Mouse (Mus musculus): Measurements from ENCODE around the gene Tpst1.
"Not testable (repeated sequence)": the region's sequence is repeated elsewhere in the genome, so short reads cannot be mapped to it uniquely, and the experiment has no call there.

Gene Tpst1

DNA sequence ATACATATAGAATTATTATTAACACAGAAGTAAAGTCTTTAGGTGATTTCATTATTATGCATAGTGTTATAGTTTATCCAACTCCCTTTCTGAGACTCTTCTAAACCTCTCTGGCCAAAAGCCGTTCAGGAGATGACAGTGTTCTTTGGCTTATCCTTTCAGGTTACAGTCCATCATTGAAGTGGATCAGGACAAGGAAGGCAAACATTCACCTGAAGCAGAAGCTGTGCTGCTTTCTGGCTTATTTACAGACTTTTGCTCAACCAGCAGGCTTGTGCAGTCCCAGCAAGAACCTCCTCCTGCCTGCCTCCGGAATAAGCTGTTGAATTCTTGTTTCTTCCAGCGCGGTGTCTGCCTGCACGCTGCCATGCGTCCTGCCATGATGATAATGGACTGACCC lies at the start of gene Tpst1:
TSS of gene Tpst1 (plus strand) at position 301 of the 400 bp plus-strand sequence.
- no peak for DNase-seq (ENCODE audit: low read depth)

DNA sequence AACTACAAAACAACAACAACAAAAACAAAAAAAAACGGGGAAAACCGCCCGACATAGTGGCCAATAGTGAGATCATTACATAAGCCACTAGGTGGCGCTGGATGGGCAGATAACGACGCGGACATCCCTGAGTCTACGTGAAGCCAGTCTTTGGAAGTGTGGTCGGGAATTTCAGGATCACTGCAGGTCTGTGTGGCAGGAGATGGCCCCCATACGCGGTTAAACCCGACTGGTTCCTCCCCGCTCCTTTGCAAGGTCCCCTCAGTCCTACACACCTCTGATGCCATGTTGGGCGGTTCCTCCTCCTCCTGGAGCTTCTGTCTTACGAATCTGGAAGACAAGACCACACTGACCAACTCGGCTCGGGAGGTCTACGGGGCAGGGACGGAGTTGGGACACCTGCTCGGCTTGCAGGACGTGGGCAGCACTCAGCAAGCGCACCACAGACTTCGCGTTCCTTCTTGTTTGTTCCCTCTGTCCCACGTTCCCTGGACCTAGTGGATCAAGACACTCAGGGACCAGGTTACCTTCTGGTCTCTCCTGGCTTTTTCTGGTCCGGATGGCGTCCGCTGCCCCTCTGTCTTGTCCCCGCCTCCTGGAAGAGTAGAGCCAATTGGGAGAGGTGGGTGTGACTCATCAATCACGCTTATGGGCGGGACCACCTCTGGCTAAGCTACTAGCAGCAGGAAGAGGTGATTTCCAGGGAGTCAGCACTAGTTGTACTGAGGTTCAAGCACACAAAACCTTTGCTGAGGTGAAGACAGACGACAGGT lies 49.2 kb upstream of the Tpst1 start:
- DNase-seq (ENCODE audit: low read depth), result peak; percentile 92

DNA sequence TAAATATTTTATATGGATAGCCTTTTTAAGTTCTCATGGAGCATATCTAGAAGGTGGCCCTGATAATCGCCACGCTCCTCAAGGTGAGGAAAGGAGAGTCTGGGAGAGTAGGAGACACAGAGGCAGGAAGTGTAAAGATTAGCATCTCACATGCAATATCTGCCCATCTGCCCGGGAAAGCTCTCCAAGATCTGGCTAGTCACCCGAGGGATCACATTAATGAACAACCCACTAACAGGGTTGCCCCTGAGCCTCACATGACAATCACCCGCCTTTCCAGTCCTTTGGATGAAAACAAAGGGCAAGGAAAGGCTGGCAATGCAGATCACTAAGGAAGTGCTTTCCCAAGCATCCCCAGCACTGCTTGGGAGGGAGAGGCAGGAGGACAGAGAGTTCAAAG lies 46.0 kb upstream of the Tpst1 start:
- no peak for DNase-seq (ENCODE audit: low read depth)

DNA sequence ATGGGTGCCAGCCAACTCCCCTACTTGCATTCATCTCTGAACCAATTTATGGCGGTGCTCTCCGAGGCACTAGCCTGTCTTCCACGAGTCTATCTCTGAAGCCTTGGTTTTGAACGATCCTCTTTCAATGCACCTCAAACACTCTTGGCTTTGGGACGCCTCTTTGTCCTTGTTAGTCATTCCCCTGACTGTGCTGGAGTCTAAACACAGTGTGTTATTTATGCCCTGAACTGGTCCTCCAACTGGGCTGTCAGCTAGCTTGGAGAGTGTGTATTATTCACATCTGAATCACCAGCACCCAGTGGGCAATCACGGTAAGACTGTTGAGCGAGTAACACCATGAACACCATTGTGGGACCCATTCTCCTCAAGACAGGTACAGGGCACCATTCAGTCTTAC lies 45.4 kb upstream of the Tpst1 start:
- DNase-seq (ENCODE audit: low read depth), result no peak

DNA sequence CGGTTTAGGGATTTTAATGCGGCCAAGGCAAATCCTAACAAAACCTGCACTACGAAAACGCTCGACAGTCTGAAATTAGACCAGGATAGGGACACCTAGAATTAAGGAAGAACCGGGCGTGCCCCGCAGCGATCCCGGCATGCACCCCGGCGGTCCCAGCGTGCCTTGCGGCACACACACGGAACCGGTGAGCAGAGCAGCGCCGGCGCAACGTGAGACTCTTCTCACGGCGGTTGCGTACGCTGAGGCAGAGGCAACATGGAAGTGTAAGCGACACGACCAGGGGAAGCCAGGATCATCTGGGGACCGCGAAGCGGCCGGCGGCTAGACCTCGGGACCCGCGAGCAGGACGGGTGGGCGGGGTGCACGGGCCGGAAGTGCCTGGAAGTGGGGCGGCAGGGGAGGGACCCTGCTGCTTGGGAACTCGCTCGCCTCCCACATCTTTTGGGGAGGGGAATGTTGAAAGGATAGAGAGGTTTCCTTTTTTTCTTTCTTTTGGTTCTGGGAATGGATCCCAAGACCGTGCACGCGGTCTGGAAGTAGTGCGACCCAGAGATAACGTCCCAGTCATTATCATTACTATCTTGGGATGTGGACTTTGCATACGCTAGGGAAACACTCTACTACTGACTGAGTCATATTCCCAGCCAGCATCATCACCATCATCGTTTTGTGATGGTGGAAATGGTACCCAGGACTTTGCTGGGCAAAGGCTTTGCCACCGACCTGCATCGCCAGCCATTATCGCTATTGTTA lies 43.8 kb upstream of the Tpst1 start, which contains the start of the genes Asl and Crcp:
TSS of gene Asl (minus strand) at position 106 of the 756 bp plus-strand sequence.
TSS of gene Crcp (plus strand) at position 149 of the 756 bp plus-strand sequence.
- peak; percentile 44 for DNase-seq (ENCODE audit: low read depth)

DNA sequence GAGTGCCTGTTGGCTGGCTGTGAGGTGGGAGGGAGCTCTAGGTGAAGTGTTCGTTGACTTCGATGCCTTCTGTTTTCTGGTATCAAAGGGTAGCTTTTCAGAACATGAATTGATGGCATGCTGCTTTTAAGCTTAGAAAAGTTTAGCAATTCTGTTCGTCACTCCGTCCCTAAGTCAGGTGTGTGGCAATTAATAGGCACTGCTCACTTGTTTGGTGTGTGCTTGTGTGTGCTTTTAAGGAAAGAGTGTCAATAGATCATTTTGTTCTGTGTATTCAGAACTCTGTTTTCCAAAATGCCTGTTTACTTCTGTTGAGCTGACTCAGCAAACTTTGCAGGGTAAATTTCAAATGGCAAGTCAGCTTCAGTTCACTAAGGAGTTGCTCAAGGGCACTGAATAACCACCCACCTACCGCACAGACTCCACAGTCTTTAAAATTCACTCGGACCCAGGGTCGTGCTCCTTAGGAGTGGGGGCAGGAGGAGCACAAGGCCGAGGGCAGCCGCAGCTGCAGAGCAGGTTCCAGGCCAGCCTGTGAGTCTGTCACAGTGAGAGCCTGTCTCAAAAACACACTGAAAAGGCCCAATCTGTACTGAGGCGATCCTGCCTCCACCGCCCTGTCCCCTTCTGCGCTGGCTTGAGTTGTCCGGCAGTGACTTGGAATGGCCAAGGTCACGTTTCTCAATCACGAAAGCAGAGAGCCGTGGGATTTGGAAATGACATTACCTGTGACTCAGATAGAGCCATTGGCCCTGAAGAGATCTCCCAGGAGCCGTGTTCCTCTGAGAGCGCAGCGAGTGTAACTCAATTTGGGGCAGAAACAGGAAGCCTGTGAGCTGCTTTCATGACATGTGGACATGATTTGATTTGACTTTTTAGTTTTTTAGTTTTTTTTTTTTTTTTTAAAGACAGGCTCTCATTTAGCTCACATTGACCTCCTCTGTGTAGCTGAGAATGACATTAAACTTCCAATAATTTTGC lies 41.4 kb upstream of the Tpst1 start:
- no peak for DNase-seq (ENCODE audit: low read depth)

DNA sequence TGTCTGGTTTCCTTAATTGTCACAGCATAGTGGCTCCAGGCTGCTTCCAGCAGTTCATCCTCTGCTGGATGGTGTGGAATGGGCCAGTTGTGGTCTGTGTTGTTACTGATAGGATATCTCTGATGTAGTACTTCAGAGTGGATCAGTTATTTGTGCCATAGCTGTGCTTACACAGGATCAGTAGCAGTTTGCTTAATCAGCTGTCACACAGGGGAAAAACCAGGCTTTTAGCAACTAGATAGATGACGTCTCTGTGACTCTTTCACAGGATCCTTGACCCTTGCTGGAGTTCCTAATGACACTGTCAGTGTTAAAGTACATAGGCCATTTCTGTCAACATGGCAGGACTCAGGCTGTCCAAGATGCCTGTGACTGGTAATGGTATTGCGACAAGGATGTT lies 39.3 kb upstream of the Tpst1 start:
- DNase-seq (ENCODE audit: low read depth), result no peak

DNA sequence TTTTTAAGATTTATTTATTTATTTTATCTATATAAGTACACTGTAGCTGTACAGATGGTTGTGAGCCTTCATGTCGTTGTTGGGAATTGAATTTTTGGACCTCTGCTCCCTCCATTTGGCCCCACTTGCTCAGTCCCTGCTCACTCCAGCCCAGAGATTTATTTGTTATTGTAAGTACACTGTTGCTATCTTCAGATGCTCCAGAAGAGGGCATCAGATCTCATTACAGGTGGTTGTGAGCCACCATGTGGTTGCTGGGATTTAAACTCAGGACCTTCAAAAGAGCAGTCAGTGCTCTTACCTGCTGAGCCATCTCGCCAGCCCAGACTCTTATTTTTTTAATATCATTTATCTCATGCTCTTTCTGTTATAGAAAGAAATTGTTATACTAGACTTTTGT lies 36.8 kb upstream of the Tpst1 start:
- DNase-seq (ENCODE audit: low read depth), result not testable (repeated sequence)

DNA sequence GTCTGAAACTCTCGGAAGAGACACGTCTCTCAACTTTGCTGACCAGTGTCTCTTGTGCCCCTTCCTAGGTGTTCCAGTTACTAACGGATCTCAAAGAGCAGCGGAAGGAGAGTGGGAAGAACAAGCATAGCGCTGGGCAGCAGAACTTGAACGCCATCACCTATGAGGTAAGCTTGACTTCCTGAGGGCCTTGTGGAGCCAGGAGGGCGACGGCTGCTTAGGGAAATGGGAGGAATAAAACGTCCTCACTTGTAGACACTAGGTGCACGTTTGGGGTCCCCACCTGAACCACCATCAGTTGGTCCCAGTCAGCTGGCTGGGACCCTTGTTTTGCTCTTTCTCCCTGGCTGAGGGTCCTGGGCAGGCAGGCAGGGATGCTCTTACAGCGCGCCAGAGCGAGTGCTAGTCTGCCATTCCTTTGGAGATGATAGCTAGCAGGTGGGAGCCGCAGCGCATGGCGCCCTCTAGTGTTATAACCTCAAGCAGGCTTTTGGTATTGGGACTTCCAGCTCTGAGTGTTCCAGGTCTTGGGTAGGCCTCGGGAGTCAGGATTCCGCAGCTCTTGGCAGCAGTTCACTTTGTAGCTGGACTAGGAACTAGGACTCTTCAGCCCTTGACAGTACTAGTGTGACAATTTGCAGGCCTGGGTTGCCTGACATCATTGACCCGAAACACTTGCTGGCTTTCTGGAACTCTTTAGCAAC lies 35.2 kb upstream of the Tpst1 start:
- no peak for DNase-seq (ENCODE audit: low read depth)

DNA sequence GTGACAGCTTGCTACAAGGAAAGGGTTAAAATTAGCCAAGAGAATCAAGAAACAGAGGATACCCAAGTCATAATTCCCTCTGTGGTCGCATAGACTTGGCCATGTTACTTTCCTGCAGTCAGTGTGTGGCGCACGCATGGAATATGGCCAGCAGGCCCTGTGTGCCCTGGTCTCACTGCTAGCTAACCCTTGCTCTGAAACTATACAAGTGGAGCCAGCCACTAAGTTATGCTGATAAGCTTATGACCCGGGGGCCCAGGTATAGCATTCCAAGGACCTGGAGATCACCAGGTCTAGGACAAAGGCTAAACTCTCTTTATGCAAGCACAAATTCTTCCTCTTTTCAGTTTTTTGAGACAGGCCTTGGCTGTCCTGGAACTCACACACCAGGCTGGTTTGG lies 32.3 kb upstream of the Tpst1 start:
- no peak for DNase-seq (ENCODE audit: low read depth)

DNA sequence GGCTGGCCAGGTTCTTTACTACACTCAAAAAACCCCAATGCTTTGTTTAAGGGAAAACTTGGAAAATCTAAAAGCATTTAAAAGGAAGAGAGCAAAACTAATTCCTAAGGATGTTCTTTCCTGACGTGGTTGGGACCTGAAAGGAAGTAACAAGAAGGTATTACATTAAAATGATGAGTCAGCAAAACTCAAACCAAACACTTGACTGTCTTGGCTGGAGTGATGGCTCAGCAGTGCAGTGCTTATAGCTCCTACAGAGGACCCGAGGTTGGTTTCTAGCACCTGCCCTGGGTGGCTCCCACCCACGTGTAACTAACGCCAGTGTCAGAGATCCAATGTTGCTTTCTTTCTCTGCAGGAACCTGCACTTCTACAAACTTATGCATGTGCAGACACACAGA lies 31.9 kb upstream of the Tpst1 start:
- DNase-seq (ENCODE audit: low read depth), result no peak

DNA sequence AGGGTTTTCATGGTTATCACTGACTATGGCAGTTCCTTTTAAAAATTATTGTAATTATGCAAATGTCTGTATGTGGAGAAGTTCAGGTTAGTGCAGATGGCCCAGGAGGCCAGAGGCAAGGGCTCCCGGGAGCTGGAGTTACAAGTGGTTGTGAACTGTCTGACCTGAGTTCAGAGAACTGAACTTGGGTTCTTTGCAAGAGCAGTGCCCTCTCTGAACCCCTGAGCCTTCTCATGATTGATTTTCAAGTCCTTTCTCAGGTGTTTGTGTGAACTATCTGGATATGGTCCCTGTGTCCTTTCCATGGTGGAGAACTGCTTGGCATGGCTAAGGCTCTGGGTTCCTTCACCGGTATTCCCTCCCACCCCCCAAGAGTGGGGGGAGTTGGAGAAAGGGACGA lies 29.4 kb upstream of the Tpst1 start:
- no peak for DNase-seq (ENCODE audit: low read depth)

DNA sequence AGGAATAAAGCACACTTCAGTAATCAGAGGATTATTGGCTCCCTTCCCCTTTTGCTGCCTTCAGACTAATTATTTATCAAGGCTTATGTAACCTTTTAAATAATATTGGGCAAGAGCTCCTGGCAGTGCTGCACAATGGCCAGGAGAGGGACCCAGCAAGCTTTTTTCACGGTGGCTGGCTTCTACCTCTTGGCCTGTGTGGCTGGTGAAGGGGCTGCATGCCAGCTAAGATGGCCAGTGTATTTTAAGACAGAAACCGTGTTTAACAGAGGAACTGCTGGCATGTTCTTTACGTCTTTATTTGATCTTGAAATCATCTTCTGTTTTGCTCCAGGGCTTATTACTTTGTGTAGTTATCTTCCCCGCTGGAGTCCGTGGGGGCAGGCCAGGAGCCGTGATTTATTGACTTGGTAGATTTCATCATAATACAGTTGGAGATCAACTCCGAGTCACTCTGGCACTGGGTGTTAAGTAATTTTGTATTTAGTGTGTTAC lies 28.9 kb upstream of the Tpst1 start:
- peak; percentile 56 for DNase-seq (ENCODE audit: low read depth)

DNA sequence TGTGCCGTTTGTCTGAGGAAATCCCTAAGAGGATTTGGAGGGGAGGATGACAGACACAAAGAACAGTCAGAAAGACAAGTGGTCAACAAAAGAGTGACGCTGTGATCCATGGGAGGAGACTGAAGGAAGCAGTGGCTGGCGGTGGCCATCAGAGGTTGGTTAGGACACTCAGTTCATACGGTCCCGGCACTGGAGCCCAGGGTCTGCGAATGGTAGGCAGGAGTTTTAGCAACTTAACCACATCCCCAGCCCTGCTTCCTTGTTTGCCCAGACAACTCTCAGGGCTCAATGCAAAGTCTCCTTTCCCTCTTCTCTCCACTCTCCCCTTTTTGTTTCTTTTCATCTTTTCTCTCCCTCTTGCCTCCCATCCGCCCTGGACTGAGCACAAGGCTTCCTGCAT lies 27.0 kb upstream of the Tpst1 start:
- no peak for DNase-seq (ENCODE audit: low read depth)

DNA sequence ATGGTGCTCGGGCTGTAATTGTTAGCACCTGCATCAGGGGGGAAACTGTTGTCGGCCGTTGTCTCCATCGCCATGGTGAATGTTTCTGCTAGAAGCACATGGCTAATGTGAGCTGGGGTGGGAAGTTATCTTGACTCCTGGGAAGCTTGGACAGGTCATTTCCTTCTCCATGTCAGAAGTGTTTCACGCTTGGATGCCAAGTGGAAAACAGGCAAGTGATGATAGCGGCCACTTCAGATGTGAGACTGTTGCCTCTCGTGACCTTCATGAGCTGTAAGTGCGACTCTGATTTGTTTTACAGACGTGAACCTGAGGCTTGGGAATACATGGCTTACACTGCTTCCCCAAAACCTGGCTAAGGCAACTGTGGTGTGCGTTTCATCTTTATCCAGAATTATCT lies 26.5 kb upstream of the Tpst1 start:
- no peak for DNase-seq (ENCODE audit: low read depth)

DNA sequence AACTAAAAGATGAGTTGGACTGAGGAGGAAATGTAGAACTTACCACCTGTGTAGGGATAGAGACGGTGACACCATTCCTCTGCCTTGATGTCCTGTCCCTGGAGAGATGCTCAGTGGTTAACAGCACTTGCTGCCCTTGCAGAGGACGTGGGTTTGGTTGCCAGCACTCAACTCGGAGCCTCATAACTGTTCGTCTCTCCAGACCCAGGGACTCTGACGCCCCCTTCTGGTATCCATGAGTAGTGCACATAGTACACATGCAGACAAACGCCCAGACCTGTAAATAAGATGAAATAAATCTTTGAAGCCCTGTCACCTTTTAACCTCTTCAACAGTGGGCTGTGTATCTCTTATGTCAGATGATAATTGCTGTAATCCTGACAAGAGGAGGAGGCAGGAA lies 26.1 kb upstream of the Tpst1 start:
- no peak for DNase-seq (ENCODE audit: low read depth)

DNA sequence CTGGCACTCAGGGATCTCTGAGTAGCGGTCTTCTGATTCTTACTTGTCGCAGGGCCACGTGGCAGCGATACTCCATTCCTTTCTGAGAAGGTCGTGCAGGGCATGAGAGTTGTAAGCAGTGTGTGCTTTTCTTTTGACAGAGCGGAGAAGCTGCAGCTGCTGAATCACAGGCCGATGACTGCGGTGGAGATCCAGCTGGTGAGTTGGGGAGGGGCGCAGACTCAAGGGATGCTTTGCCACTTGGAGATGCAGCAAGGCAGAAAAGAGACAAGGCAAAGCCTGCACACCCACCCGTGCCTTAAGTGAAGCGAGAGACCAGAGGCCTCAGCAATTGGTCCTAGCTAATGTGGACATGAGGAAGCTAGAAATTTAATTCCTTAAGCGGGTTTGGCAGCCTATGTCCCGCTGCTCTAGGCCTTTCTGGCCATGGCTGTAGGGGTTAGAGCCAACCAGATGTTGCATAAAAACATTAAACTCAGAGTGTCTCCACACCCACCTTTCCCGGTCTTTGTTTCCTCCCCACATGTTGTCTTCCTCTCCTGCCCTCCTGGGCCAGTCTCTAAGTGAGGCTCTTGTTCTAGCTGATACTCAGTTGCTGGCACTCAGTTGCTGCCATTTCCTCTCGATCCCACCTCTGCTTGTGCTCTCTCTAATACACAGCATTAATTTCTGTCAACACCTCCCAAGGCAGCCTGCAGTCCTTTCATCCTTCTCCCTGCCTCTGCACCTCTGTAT lies 24.2 kb upstream of the Tpst1 start:
- DNase-seq (ENCODE audit: low read depth), result no peak

DNA sequence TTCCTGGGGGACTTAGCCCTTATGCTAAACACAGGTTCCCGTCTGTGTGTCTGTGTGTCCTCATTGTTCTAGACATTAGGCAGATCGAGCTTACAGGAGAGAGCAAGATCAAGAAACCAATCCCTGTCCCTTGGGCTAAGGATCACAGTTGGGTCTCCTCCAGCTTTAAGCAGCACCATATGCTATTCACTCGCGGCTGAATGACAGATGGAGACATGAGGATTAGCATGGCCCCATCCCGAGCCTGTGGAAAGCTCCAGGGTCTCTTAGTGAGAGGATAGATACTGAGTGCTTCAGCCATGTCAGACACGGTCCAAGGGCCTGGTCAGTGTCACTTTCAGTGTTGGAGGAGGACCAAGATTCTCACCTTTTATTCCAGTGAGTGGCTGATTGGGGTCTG lies 22.7 kb upstream of the Tpst1 start:
- no peak for DNase-seq (ENCODE audit: low read depth)

DNA sequence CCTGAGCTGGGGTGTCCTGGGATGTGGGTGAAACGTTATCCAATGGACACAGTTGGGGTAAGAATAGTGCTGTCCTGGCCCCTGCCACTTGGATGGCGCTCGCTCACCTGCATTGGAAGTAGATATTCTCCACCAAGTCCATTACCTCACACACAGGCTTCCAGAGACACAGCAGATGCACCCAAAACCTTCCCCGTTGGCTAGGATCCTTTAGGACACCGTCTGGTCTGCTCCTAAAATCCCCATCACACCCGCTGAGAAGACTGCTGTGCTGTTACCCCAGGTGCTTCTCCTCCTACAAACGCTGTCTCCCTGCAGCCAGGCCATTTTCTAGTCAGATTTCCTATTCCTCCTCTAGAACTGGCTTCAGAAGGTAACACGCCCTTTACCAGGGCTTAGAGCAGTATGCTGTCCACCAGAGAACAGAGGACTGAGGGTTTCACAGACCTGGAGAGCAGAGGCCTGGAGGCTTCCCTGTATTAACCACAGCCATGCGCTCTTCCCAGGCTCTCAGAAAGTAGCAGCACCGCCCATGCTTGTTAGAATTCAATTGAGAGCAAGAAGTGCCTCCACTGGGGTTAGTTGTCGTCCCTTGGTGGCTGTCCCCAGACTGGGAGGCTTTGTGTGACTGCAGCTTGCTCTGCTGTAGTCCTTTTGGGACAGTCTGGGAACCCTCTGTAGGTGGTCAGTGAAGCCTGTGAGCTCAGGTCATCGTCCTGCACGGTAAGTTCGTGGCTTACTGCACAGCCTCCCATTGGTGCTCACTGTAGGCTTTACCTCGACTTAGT lies 21.9 kb upstream of the Tpst1 start:
- no peak for DNase-seq (ENCODE audit: low read depth)

DNA sequence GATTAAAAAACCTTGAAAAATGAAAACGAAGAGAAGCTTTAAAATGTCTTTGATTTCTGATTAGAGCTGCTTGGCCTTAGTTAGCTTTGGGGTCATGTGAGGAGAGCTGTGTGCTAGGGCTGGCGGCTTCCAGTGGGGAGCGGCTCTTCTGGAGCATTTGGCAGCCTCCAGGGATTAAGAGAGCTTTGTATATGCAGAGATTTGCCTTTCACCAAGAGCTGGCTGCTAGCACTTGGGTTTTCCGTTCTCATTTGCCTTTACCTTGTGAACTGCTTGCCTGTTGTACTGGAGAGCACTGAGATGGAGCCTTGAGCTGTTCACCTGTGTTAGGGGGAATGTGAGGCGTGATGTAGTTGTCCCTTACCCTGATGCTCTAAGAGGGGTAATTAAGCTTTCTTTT lies 20.6 kb upstream of the Tpst1 start:
- no peak for DNase-seq (ENCODE audit: low read depth)

Data from fibroblast of lung, adult 2 months (primary cell).